ENCODE assay signal across 7 mouse cellular contexts in genomic region chr8:122294273-122294683, GRCm38 (mm10). TPM values are rescaled to one million over a fixed set of nuclear protein-coding genes. Genes with fewer than 3 reads are reported as not detected.
DNase-seq lines count a peak whose midpoint lies in the region; ATAC-seq lines count a peak whose summit lies in the region.

No protein-coding gene starts in this region.

- intact Hi-C loops in heart, postnatal 10 days (cut with DNase I) = no loop called here
- intact Hi-C loops in gastrocnemius, postnatal 14 days (cut with DNase I; ENCODE audit: low total_unique reads) = no loop called here

- ATAC-seq in megakaryocyte progenitor cell, adult 5-6 weeks (replicated peaks; ENCODE audit: poor library complexity) = peak; percentile 69

- DNase-seq in R1 (ENCODE audit: low read depth, low spot score) = peak; percentile 89
- peak; percentile 87 for DNase-seq in embryo, embryonic 10.5 days (ENCODE audit: low spot score)
- peak; percentile 69 to 75 for DNase-seq in heart, postnatal 10 days
- DNase-seq in kidney, postnatal 36 days = peak; percentile 82 to 93
- no peak for DNase-seq in gastrocnemius, postnatal 14 days
- no peak for DNase-seq in thymus, postnatal 10 days (ENCODE audit: low spot score in 2 of 2)

RNA-seq across cellular contexts. Expression of gene Zfpm1, which starts 12.3 kb away (rescaled TPM):
- 10 to 100 TPM; 35.3 to 38.0 TPM for total RNA-seq in heart, postnatal 10 days (2021)
- 12.2 and 21.6 TPM in 2 replicates for total RNA-seq in megakaryocyte progenitor cell, adult 5-6 weeks (2015)
- total RNA-seq in megakaryocyte progenitor cell, adult 5-6 weeks (2017) = 9.9 and 20.3 TPM in 2 replicates
- 1 to 10 TPM; 8.4 to 8.6 TPM for total RNA-seq in gastrocnemius, postnatal 14 days (2021)

Comparison
In these comparisons a context has a peak if more than half of its experiments do, and no peak if none do; other contexts are left out.
1. DNase-seq: peak in R1 (single experiment), embryo, embryonic 10.5 days (single experiment), heart, postnatal 10 days (2 of 2) and kidney, postnatal 36 days (2 of 2); none in gastrocnemius, postnatal 14 days (single experiment) and thymus, postnatal 10 days (0 of 2).